Mouse (Mus musculus) olfactory bulb, adult 2 months (tissue): Measurements from ENCODE around the gene Jph4. TPM values are rescaled to one million over a fixed set of nuclear protein-coding genes. Genes with fewer than 3 reads are reported as not detected.

Experiments
- H3K27ac ChIP-seq: fragments of 200-500 bp; 2 replicates; pipeline ENCODE4 v1.5.1; 2012; ENCODE audit warnings: low read depth, low read length; ENCODE audit not compliant: insufficient read depth
- H3K4me1 ChIP-seq: fragments of 200-500 bp; 2 replicates; pipeline ENCODE4 v1.6.1; 2012; ENCODE audit warnings: low read length; ENCODE audit not compliant: control insufficient read depth, insufficient read depth
- H3K4me3 ChIP-seq: fragments of 200-500 bp; 2 replicates; pipeline ENCODE4 v1.5.1; 2012; ENCODE audit warnings: mild to moderate bottlenecking, low read depth, low read length, moderate library complexity; ENCODE audit not compliant: insufficient read depth
- CTCF ChIP-seq: fragments of 200-500 bp; IDR thresholded peaks from 2 replicates; pipeline ENCODE4 v1.5.1; 2012; ENCODE audit warnings: low read depth, mild to moderate bottlenecking, low read length, moderate library complexity; ENCODE audit not compliant: insufficient read depth
- POLR2A ChIP-seq: fragments of 200-500 bp; IDR thresholded peaks from 2 replicates; pipeline ENCODE4 v1.6.1; 2012; ENCODE audit warnings: mild to moderate bottlenecking, low read depth, low read length, moderate library complexity; ENCODE audit not compliant: insufficient read depth
- WGBS: fragments of 180-500 bp; shearing (Covaris S2); methylation state at CpG from one replicate; pipeline ENCODE4 v1.1.7; 2018; 5-methylcytosine and 5-hydroxymethylcytosine counted together
- polyA plus RNA-seq: library from polyadenylated mRNA; stranded (reverse); fragments of >200 nt; gene quantifications from 2 replicates; pipeline ENCODE4 v1.2.4, GENCODE M21; 2012; ENCODE audit warnings: low replicate concordance; ENCODE audit not compliant: missing spikeins, insufficient read depth, insufficient read length

Gene Jph4
- polyA plus RNA-seq, 1 experiment, result not detected

GRCm38 (mm10) chr14:55149041-55149440 is 32.3 kb upstream of the Jph4 start:
- Histone ChIP-seq H3K4me1 (peaks cover 7% of the 10 kb centered on the region), H3K27ac (no peak overlapping the region), H3K4me3 (no peak overlapping the region)
- no peak for TF ChIP-seq POLR2A
- no peak for TF ChIP-seq CTCF
- WGBS, result 81% methylated on average over 5 of the region's 5 CpGs

GRCm38 (mm10) chr14:55148363-55148915 is 31.7 kb upstream of the Jph4 start:
- TF ChIP-seq POLR2A, result no peak
- TF ChIP-seq CTCF, result no peak
- Histone ChIP-seq H3K27ac (no peak overlapping the region; the same call in 1 of the 2 replicates), H3K4me1 (peaks cover 7% of the 10 kb centered on the region), H3K4me3 (no peak overlapping the region)
- WGBS, result 33% methylated on average over 5 of the region's 5 CpGs

- 81% methylated on average over 12 of the region's 12 CpGs for WGBS
- TF ChIP-seq POLR2A (no peak), CTCF (no peak)
- Histone ChIP-seq H3K27ac (no peak overlapping the region), H3K4me3 (no peak overlapping the region), H3K4me1 (peaks cover 7% of the 10 kb centered on the region)
These were observed 30.2 kb upstream of the Jph4 start for GRCm38 (mm10) chr14:55146829-55147401.

- WGBS, result 100% methylated on average over 1 of the region's 1 CpGs
- Histone ChIP-seq H3K4me1 (peaks cover 7% of the 10 kb centered on the region), H3K27ac (no peak overlapping the region), H3K4me3 (no peak overlapping the region)
- no peak for TF ChIP-seq POLR2A
- no peak for TF ChIP-seq CTCF
These were observed 29.6 kb upstream of the Jph4 start for GRCm38 (mm10) chr14:55146324-55146723.

- 49% methylated on average over 7 of the region's 7 CpGs for WGBS
These were observed 22.6 kb upstream of the Jph4 start for GRCm38 (mm10) chr14:55139313-55139712.

GRCm38 (mm10) chr14:55135676-55136075 is 18.9 kb upstream of the Jph4 start:
- Histone ChIP-seq H3K4me3 (no peak overlapping the region), H3K4me1 (no peaks in the 10 kb centered on the region), H3K27ac (no peak overlapping the region)
- 52% methylated on average over 8 of the region's 8 CpGs for WGBS
- TF ChIP-seq CTCF, result no peak
- no peak for TF ChIP-seq POLR2A

More at GRCm38 (mm10) chr14:55139313-55139712, 22.6 kb upstream of the Jph4 start:
- Histone ChIP-seq H3K4me3 (no peak overlapping the region), H3K4me1 (no peaks in the 10 kb centered on the region), H3K27ac (no peak overlapping the region)
- TF ChIP-seq CTCF, result no peak
- no peak for TF ChIP-seq POLR2A

- no peak overlapping the region for H3K27ac ChIP-seq
- WGBS, result 68% methylated on average over 7 of the region's 7 CpGs
- no peak for TF ChIP-seq CTCF
- no peak for TF ChIP-seq POLR2A
These were observed 9.8 kb upstream of the Jph4 start for GRCm38 (mm10) chr14:55126521-55126920.

GRCm38 (mm10) chr14:55125711-55126110 is 9.0 kb upstream of the Jph4 start:
- 0 out of 2 replicates have a peak, but pooled peaks cover 3% of the 10 kb centered on the region for H3K4me1 ChIP-seq
- no peak overlapping the region for H3K4me3 ChIP-seq
- TF ChIP-seq CTCF (no peak), POLR2A (no peak)
- H3K27ac ChIP-seq, result no peak overlapping the region
- WGBS, result 69% methylated on average over 5 of the region's 5 CpGs

More at GRCm38 (mm10) chr14:55126521-55126920, 9.8 kb upstream of the Jph4 start:
- Histone ChIP-seq H3K4me3 (no peak overlapping the region), H3K4me1 (0 out of 2 replicates have a peak, but pooled peaks cover 3% of the 10 kb centered on the region)

- 32% methylated on average over 8 of the region's 8 CpGs for WGBS
- no peak for TF ChIP-seq POLR2A
- no peak for TF ChIP-seq CTCF
- Histone ChIP-seq H3K27ac (no peak overlapping the region), H3K4me1 (peaks cover 5% of the 10 kb centered on the region), H3K4me3 (no peak overlapping the region)
These were observed 5.6 kb upstream of the Jph4 start for GRCm38 (mm10) chr14:55122359-55122758.
